Mouse (Mus musculus) kidney, postnatal 36 days (tissue): ENCODE measurements at regions not wholly inside any gene's neighbourhood (a gene's known extent, or its start where the extent isn't known, plus 50 kb on each side); places are given as distances from the start of the nearest gene placed in this dataset.

Experiments
- DNase-seq, 2 experiments: peaks; one replicate each; pipeline ENCODE4 v3.0.0; 2021 to 2022; ENCODE audit warnings: mixed read lengths in 2 of 2

DNA sequence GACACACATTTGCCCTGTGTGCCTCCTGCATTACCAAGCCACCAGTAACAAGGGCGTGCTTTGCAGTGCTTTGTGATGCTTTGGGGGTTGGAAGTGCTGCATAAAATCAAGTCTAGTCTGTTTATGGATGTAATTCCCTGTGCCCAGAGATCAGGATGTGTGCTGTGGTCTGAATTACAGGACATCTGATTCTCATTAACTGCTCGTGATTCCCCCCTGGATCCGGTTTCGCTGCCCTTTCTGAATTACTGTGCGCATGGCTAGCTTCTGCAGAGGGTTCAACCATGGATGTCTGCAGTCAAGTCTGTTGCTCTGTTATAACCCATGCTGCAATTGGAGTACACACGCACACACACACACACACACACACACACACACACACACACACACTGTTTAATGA lies 52.5 kb upstream of the Magi1 start:
- no peak for DNase-seq
